Mouse (Mus musculus) spleen, adult 2 months (tissue): ENCODE measurements around the gene Cr2.

Source experiments
- CTCF ChIP-seq: fragments of 200-500 bp; IDR thresholded peaks from 2 replicates; pipeline ENCODE4 v1.5.1; 2011; ENCODE audit warnings: mild to moderate bottlenecking, inconsistent platforms; ENCODE audit not compliant: insufficient read depth, insufficient read length, insufficient replicate concordance; ENCODE audit errors: extremely low read depth
- POLR2A ChIP-seq: fragments of 200-500 bp; IDR thresholded peaks from 2 replicates; pipeline ENCODE4 v1.6.1; 2011; ENCODE audit warnings: low read depth, low read length, inconsistent platforms

DNA sequence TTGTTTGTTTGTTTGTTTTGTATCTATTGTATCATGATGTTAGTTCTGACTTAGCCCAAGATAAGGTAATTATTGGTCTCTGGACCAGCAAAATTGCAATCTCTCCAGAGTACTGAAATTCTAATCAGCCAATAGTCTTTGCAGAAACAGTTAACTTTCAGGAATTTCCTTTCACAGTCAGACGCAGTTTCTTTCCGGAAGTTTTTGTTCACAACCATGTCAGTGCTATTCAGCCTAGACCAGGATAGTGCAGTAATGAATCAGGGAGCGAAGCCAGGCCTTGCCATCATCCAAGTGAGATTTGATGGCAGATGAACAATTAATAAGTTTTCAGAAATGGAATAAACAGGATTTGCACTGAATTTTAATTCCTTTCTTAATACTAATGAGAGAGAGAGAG lies 44.4 kb downstream of the Cr2 start:
- TF ChIP-seq CTCF (no peak), POLR2A (no peak)
